Mouse (Mus musculus) embryonic facial prominence, embryonic 12.5 days (tissue): Measurements from ENCODE around the gene Gm49393. TPM values are rescaled to one million over a fixed set of nuclear protein-coding genes. Genes with fewer than 3 reads are reported as not detected.
"Not testable (repeated sequence)": the region's sequence is repeated elsewhere in the genome, so short reads cannot be mapped to it uniquely, and the experiment has no call there.

ENCODE experiments used
- ATAC-seq: fragments of 200-750 bp; cut with Nextera tagmentation; 2 replicates; pipeline ENCODE4 v1.8.0; 2017; ENCODE audit not compliant: insufficient number of reproducible peaks, insufficient read depth, low FRiP score, low TSS enrichment
- H3K27ac ChIP-seq: fragments of 300-500 bp; sonication (generic); 2 replicates; pipeline ENCODE4 v1.5.1; 2016; ENCODE audit warnings: mild to moderate bottlenecking
- H3K27me3 ChIP-seq: fragments of 300-500 bp; sonication (generic); 2 replicates; pipeline ENCODE4 v1.6.1; 2016; ENCODE audit warnings: mild to moderate bottlenecking, moderate library complexity
- H3K36me3 ChIP-seq: fragments of 300-500 bp; sonication (generic); 2 replicates; pipeline ENCODE4 v1.6.1; 2016; ENCODE audit warnings: mild to moderate bottlenecking
- H3K4me1 ChIP-seq: fragments of 300-500 bp; sonication (generic); 2 replicates; pipeline ENCODE4 v1.6.1; 2016
- H3K4me2 ChIP-seq: fragments of 300-500 bp; sonication (generic); replicated peaks from 2 replicates; pipeline ENCODE4 v1.6.1; 2016; ENCODE audit warnings: mild to moderate bottlenecking, moderate library complexity
- H3K4me3 ChIP-seq: fragments of 300-500 bp; sonication (generic); 2 replicates; pipeline ENCODE4 v1.5.1; 2016; ENCODE audit warnings: mild to moderate bottlenecking
- H3K9ac ChIP-seq: fragments of 300-500 bp; sonication (generic); 2 replicates; pipeline ENCODE4 v1.6.1; 2016; ENCODE audit warnings: mild to moderate bottlenecking, moderate library complexity
- H3K9me3 ChIP-seq: fragments of 300-500 bp; sonication (generic); 2 replicates; pipeline ENCODE4 v1.6.1; 2016; ENCODE audit warnings: mild to moderate bottlenecking, moderate library complexity
- WGBS: fragments of 180-500 bp; shearing (Covaris S2); methylation state at CpG from one replicate; pipeline ENCODE4 v1.1.7; 2016; 5-methylcytosine and 5-hydroxymethylcytosine counted together
- polyA plus RNA-seq: library from polyadenylated mRNA; unstranded; fragments of >200 nt; fragmentation: Nextera tagmentation; extraction: Ambion mirVana; gene quantifications from 2 replicates; pipeline ENCODE4 v1.2.1, GENCODE M21; 2016

Gene Gm49393
- polyA plus RNA-seq: not detected in 2 replicates

- H3K9ac ChIP-seq, H3K36me3 ChIP-seq, H3K4me1 ChIP-seq, H3K27ac ChIP-seq, H3K4me3 ChIP-seq, ATAC-seq, H3K9me3 ChIP-seq, H3K4me2 ChIP-seq, H3K27me3 ChIP-seq: not testable (repeated sequence)
- WGBS: 69% methylated on average over 2 of the region's 2 CpGs
Observed at GRCm38 (mm10) chr13:60935490-60935889, at the start of gene Gm49393. Gm49393 (minus strand) TSS chr13:60935590.

- not testable (repeated sequence) for H3K36me3 ChIP-seq, H3K4me3 ChIP-seq, H3K9me3 ChIP-seq, H3K27ac ChIP-seq, ATAC-seq, H3K27me3 ChIP-seq, H3K4me1 ChIP-seq, H3K9ac ChIP-seq, H3K4me2 ChIP-seq
- WGBS: 65% methylated on average over 4 of the region's 4 CpGs
Observed at GRCm38 (mm10) chr13:60972319-60972718, 36.9 kb upstream of the Gm49393 start.

- not testable (repeated sequence) for H3K36me3 ChIP-seq, H3K4me1 ChIP-seq, H3K4me2 ChIP-seq, H3K4me3 ChIP-seq, H3K27ac ChIP-seq, H3K27me3 ChIP-seq, ATAC-seq, H3K9ac ChIP-seq, H3K9me3 ChIP-seq
- 48% methylated on average over 4 of the region's 5 CpGs for WGBS
Observed at GRCm38 (mm10) chr13:60963985-60964384, 28.6 kb upstream of the Gm49393 start.

- Histone ChIP-seq H3K9me3 (peaks cover 8% of the 10 kb centered on the region), H3K36me3 (no peaks in the 10 kb centered on the region), H3K27ac (no peak overlapping the region), H3K27me3 (no peaks in the 10 kb centered on the region), H3K4me1 (no peaks in the 10 kb centered on the region), H3K4me2 (no peak overlapping the region), H3K9ac (no peak overlapping the region), H3K4me3 (no peak overlapping the region)
- 67% methylated on average over 5 of the region's 5 CpGs for WGBS
- ATAC-seq: no peak
Observed at GRCm38 (mm10) chr13:60961706-60962105, 26.3 kb upstream of the Gm49393 start.

DNA sequence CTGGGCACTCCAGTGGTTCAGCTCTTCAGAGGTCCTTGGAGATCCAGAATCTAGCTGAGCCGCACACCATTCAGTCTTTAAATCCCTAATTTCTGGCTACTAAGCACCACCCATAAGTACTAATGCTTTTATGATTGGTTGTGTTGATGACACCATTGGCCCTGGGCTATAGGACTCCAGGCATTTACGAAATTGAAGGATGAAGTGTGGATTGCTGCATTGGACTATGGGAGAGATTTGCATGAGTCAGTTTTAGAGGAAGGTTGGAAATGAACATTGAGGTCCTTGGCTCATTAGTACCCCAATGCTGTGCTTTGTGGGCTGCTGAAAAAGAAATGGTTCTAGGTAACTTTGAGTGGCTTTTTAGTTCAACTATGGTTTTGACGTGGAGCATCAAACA, 6.5 kb upstream of the Gm49393 start, which contains the start of gene Tpbpa:
Tpbpa (minus strand) TSS at position 101 of the 400 bp plus-strand sequence.
- H3K9me3 ChIP-seq, H3K4me2 ChIP-seq, H3K9ac ChIP-seq, ATAC-seq, H3K4me3 ChIP-seq, H3K4me1 ChIP-seq, H3K27me3 ChIP-seq, H3K36me3 ChIP-seq, H3K27ac ChIP-seq: not testable (repeated sequence)
- 78% methylated on average over 3 of the region's 3 CpGs for WGBS

- Histone ChIP-seq H3K36me3 (no peaks in the 10 kb centered on the region), H3K4me2 (no peak within 1 kb of the TSS), H3K27me3 (no peaks in the 10 kb centered on the region), H3K27ac (no peak within 1 kb of the TSS), H3K4me3 (no peak within 1 kb of the TSS), H3K9ac (no peak within 1 kb of the TSS), H3K9me3 (peaks cover 5% of the 10 kb centered on the region; the same call in 1 of the 2 replicates), H3K4me1 (no peaks in the 10 kb centered on the region)
- 65% methylated on average over 5 of the region's 5 CpGs for WGBS
- ATAC-seq: no peak
Observed at GRCm38 (mm10) chr13:60936500-60936901, 1.1 kb upstream of the Gm49393 start, which contains the start of the genes Gm49391 and Ctla2a. Gm49391 (minus strand) TSS chr13:60936571. Ctla2a (minus strand) TSS chr13:60936625.

DNA sequence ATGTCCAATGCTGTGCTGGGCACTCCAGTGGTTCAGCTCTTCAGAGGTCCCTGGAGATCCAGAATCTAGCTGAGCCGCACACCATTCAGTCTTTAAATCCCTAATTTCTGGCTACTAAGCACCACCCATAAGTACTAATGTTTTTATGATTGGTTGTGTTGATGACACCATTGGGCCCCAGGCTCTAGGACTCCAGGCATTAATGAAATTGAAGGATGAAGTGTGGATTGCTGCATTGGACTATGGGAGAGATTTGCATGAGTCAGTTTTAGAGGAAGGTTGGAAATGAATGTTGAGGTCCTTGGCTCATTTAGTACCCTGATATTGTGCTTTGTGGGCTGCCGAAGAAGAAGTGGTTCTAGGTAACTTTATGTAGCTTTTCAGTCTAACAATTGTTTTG, 30.6 kb downstream of the Gm49393 start, which contains the start of gene Tpbpb:
Tpbpb (minus strand) TSS at position 101 of the 400 bp plus-strand sequence.
- not testable (repeated sequence) for H3K9me3 ChIP-seq, H3K4me3 ChIP-seq, H3K27ac ChIP-seq, H3K27me3 ChIP-seq, H3K4me1 ChIP-seq, ATAC-seq, H3K9ac ChIP-seq, H3K36me3 ChIP-seq, H3K4me2 ChIP-seq
- 88% methylated on average over 2 of the region's 2 CpGs for WGBS

DNA sequence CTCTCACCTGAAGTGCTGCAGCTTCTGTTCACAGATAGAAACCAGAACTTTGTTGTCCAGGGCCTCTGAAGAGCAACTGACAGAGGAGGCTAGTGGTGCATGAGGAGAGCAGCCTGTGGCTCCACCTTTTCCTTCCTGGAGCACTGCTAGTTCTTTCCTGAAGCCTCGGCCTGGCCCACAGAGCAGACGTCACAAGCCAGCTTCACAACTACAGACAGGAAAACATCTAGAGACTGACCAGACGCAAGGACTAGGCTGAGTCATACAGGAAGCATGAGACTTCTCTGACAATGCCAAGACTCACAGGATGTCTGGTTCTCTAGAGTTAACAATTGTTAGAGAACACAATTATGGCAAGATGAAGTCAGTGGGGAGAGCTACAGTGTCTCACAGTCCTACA, 38.1 kb downstream of the Gm49393 start, which contains the start of gene Ctla2b:
Ctla2b (minus strand) TSS at position 120 of the 400 bp plus-strand sequence.
- WGBS: 73% methylated on average over 3 of the region's 3 CpGs
- no peak for ATAC-seq

DNA sequence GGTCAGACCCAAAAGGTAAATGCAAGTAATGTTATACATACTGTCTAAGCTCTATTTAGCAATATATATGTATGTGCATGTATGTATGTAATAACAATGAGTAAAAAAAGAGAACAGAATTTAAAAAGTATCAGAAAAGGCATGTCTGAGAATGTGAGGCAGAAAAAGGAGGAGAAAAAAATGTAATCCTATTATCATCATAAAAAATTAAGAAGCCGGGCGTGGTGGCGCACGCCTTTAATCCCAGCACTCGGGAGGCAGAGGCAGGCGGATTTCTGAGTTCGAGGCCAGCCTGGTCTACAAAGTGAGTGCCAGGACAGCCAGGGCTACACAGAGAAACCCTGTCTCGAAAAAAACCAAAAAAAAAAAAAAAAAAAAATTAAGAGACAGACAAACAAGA, 38.6 kb downstream of the Gm49393 start, which contains the start of gene Gm49392:
Gm49392 (minus strand) TSS at position 101 of the 400 bp plus-strand sequence.
- H3K36me3 ChIP-seq, ATAC-seq, H3K27me3 ChIP-seq, H3K9ac ChIP-seq, H3K4me3 ChIP-seq, H3K4me1 ChIP-seq, H3K27ac ChIP-seq, H3K4me2 ChIP-seq, H3K9me3 ChIP-seq: not testable (repeated sequence)
- 80% methylated on average over 8 of the region's 8 CpGs for WGBS

More for the DNA sequence above, 38.1 kb downstream of the Gm49393 start, which contains the start of gene Ctla2b:
- no peak within 1 kb of the TSS for H3K4me2 ChIP-seq
- no peak within 1 kb of the TSS for H3K9ac ChIP-seq
- H3K4me1 ChIP-seq: no peaks in the 10 kb centered on the region
- H3K27ac ChIP-seq: no peak within 1 kb of the TSS
- H3K4me3 ChIP-seq: no peak within 1 kb of the TSS
- no peaks in the 10 kb centered on the region for H3K9me3 ChIP-seq
- no peaks in the 10 kb centered on the region for H3K36me3 ChIP-seq
- no peaks in the 10 kb centered on the region for H3K27me3 ChIP-seq

DNA sequence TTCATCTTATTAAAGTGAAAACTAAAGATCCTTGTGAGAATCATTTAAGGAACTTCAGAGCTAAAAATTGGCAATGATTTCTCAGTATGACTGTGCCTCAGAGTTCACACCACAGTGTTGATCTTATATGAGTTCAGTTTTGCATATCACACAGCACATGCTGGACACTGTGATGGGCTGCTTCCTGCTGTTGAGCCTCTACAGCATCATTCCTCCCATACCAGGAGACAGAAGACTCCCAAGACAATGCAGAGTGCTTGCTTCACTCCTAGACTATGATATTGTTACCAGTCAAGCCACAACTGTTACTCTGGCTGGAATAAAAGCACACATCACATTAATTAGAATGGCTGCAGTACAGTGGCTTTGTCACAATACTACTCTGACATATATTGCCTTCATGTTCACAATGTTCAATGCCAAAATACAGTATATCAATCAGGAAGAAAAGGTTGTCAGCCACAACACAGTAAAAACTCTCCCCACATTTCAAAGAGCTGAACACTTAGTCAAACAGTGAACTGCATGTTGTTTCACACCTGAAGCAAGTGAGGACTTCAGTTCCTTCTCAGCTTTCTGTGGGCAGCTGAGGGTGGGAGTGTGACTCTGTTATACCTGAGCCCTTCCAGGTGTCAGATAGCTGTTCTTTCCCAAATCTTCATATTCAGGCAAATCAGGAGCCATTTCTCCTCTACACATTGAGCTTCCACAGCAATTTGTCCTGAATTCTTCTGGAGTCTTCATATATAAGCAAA, 39.8 kb downstream of the Gm49393 start:
- H3K27me3 ChIP-seq: no peaks in the 10 kb centered on the region
- no peak overlapping the region for H3K4me3 ChIP-seq
- H3K27ac ChIP-seq: no peak overlapping the region
- no peaks in the 10 kb centered on the region for H3K36me3 ChIP-seq
- H3K9me3 ChIP-seq: no peaks in the 10 kb centered on the region
- no peaks in the 10 kb centered on the region for H3K4me1 ChIP-seq
- ATAC-seq: no peak
- H3K4me2 ChIP-seq: no peak overlapping the region
- no peak overlapping the region for H3K9ac ChIP-seq

- H3K27ac ChIP-seq: no peak overlapping the region
- no peak overlapping the region for H3K9ac ChIP-seq
- WGBS: 77% methylated on average over 1 of the region's 1 CpGs
- H3K4me2 ChIP-seq: no peak overlapping the region
- no peak overlapping the region for H3K4me3 ChIP-seq
- H3K27me3 ChIP-seq: no peaks in the 10 kb centered on the region
- no peaks in the 10 kb centered on the region for H3K4me1 ChIP-seq
- no peaks in the 10 kb centered on the region for H3K9me3 ChIP-seq
- ATAC-seq: no peak
- H3K36me3 ChIP-seq: no peaks in the 10 kb centered on the region
Observed at GRCm38 (mm10) chr13:60892301-60892700, 43.1 kb downstream of the Gm49393 start.

GRCm38 (mm10) chr13:60864281-60864680, 71.1 kb downstream of the Gm49393 start, which contains the start of gene 4930486L24Rik:
4930486L24Rik (minus strand) TSS chr13:60864475.
- Histone ChIP-seq H3K4me3 (no peak within 1 kb of the TSS), H3K27ac (no peak within 1 kb of the TSS), H3K4me2 (no peak within 1 kb of the TSS), H3K36me3 (no peaks in the 10 kb centered on the region), H3K4me1 (no peaks in the 10 kb centered on the region), H3K9me3 (no peaks in the 10 kb centered on the region), H3K27me3 (no peaks in the 10 kb centered on the region), H3K9ac (no peak within 1 kb of the TSS)
- WGBS: 75% methylated on average over 1 of the region's 1 CpGs
- no peak for ATAC-seq
